Mouse (Mus musculus) lung, adult 2 months (tissue): ENCODE results near the gene Hmmr. TPM values are rescaled to one million over a fixed set of nuclear protein-coding genes. Genes with fewer than 3 reads are reported as not detected.

ENCODE experiments used
- DNase-seq: peaks from one replicate; pipeline ENCODE4 v3.0.0; 2022
- H3K4me1 ChIP-seq: fragments of 200-500 bp; 2 replicates; pipeline ENCODE4 v1.6.1; 2011; ENCODE audit warnings: low read length; ENCODE audit not compliant: control insufficient read depth, insufficient read depth
- H3K4me3 ChIP-seq: fragments of 200-500 bp; replicated peaks from 2 replicates; pipeline ENCODE3; 2011; ENCODE audit warnings: low read depth, mild to moderate bottlenecking, control low read depth, low read length; ENCODE audit errors: extremely low read depth
- CTCF ChIP-seq: fragments of 200-500 bp; IDR thresholded peaks from 2 replicates; pipeline ENCODE4 v1.5.1; 2011; ENCODE audit warnings: mild to moderate bottlenecking, low read length, control low read depth; ENCODE audit not compliant: insufficient read depth
- POLR2A ChIP-seq: fragments of 200-500 bp; IDR thresholded peaks from 2 replicates; pipeline ENCODE4 v1.6.1; 2011; ENCODE audit warnings: low read depth, mild to moderate bottlenecking, control low read depth, low read length, borderline replicate concordance; ENCODE audit errors: extremely low read depth
- WGBS: fragments of 180-500 bp; shearing (Covaris S2); methylation state at CpG from one replicate; pipeline ENCODE4 v1.1.7; 2018; 5-methylcytosine and 5-hydroxymethylcytosine counted together
- polyA plus RNA-seq: library from polyadenylated mRNA; depleted of rRNA; stranded (reverse); fragments of >200 nt; gene quantifications from 2 replicates; pipeline ENCODE4 v1.2.3, GENCODE M21; 2012

Gene Hmmr
- polyA plus RNA-seq, 1 experiment = 0.71 TPM

DNA sequence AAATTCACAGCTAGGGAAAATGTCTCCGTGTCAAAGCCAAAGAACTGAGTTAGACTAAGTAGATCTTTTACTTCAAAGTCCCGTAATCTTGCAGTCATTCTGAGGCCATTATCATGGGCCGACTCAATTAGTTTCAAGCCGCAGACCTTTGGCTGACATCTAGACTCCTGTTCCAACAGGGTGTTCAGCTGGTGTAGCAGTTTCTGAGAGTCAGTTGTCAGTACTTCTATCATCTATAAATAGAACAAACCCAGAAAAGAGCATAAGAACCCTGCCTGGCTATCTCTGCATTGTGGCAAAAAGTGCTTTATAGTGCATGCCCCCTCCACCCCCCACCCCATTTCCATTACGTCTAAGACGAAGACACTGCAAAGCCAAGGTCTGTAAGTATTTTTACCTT, 20.6 kb upstream of the Hmmr start:
- 60% methylated on average over 6 of the region's 6 CpGs for WGBS
- no peak for TF ChIP-seq CTCF
- TF ChIP-seq POLR2A = no peak
- no peaks in the 10 kb centered on the region; the same call in 1 of the 2 replicates for H3K4me1 ChIP-seq
- DNase-seq = no peak
- no peak overlapping the region for H3K4me3 ChIP-seq

- 39% methylated on average over 2 of the region's 2 CpGs for WGBS
- TF ChIP-seq POLR2A (no peak), CTCF (no peak)
- H3K4me1 ChIP-seq = no peaks in the 10 kb centered on the region
- no peak overlapping the region for H3K4me3 ChIP-seq
- no peak for DNase-seq
These were observed 14.5 kb upstream of the Hmmr start for GRCm38 (mm10) chr11:40747716-40748115.

DNA sequence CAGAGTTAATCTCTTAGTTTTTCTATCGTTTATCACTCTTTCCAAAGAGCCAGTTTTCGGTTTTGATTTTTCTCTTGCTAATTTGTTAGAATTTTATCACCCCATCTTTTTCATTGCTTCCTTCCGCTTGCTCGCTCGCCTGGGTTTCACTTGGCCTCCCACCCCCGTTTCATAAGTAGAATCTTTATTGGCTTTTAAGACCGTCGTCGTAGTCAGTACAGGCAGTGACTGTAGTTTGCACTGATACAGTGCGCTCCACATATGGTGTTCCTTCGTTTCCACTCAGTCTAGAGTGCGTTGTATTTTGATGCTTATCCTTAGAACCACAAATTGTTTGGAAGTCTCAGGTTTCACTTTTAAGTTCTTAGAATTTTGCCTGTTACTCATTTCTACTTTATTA, 13.1 kb upstream of the Hmmr start:
- TF ChIP-seq CTCF = no peak
- no peak for TF ChIP-seq POLR2A
- Histone ChIP-seq H3K4me1 (no peaks in the 10 kb centered on the region), H3K4me3 (no peak overlapping the region)
- 87% methylated on average over 12 of the region's 12 CpGs for WGBS
- DNase-seq = no peak

GRCm38 (mm10) chr11:40744348-40744747, 11.1 kb upstream of the Hmmr start:
- H3K4me3 ChIP-seq = no peak overlapping the region
- H3K4me1 ChIP-seq = no peaks in the 10 kb centered on the region
- TF ChIP-seq POLR2A (no peak), CTCF (no peak)
- no peak for DNase-seq
- 81% methylated on average over 3 of the region's 3 CpGs for WGBS

DNA sequence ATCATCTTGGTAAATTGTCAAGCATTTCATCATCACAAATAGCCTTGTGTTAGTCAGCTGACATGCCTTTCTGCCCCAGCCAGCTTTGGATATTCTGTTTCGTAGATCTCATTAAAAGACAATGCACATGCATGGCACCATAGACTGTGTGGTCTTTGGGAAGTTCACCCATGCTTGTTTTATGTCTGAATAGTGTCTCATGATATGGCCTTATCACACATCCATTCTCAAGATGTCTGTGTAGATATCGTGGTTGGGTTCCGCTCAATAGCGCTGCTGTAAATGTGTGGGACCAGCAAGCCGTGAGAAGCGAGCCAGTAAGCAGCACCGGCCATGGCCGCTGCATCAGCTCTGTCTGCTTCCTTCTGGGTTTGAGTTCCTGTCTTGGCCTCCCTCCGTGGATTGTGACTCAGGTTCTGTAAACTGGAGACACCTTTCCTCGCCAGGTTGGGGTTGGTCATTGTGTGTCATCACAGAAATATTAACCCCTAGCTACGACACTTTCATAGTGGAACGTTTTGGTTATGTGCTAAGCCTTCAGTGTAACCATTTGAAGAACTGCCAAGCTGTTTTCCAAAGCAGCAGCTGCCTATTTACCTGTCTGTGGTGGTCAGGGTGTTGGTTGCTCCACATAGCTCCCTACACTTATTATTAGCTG, 8.5 kb upstream of the Hmmr start:
- no peak for DNase-seq
- WGBS = 88% methylated on average over 12 of the region's 12 CpGs
- TF ChIP-seq POLR2A = no peak
- TF ChIP-seq CTCF = no peak
- Histone ChIP-seq H3K4me1 (no peaks in the 10 kb centered on the region), H3K4me3 (no peak overlapping the region)

- peaks cover 7% of the 10 kb centered on the region for H3K4me1 ChIP-seq
- 85% methylated on average over 3 of the region's 3 CpGs for WGBS
- TF ChIP-seq CTCF (no peak), POLR2A (no peak)
- no peak for DNase-seq
- H3K4me3 ChIP-seq = no peak overlapping the region
These were observed 4.1 kb upstream of the Hmmr start for GRCm38 (mm10) chr11:40737369-40737768.

- Histone ChIP-seq H3K4me1 (peaks cover 7% of the 10 kb centered on the region), H3K4me3 (peak overlapping the region; percentile 94)
- 4% methylated on average over 11 of the region's 11 CpGs for WGBS
- TF ChIP-seq POLR2A (no peak), CTCF (no peak)
- no peak for DNase-seq
These were observed 1.1 kb upstream of the Hmmr start for GRCm38 (mm10) chr11:40734251-40734752.

- under 1% methylated on average over 14 of the region's 14 CpGs for WGBS
- no peak for DNase-seq
- Histone ChIP-seq H3K4me3 (no peak overlapping the region), H3K4me1 (peaks cover 7% of the 10 kb centered on the region)
- TF ChIP-seq POLR2A (no peak), CTCF (no peak)
These were observed 254 bp downstream of the Hmmr start for GRCm38 (mm10) chr11:40732997-40733338.

DNA sequence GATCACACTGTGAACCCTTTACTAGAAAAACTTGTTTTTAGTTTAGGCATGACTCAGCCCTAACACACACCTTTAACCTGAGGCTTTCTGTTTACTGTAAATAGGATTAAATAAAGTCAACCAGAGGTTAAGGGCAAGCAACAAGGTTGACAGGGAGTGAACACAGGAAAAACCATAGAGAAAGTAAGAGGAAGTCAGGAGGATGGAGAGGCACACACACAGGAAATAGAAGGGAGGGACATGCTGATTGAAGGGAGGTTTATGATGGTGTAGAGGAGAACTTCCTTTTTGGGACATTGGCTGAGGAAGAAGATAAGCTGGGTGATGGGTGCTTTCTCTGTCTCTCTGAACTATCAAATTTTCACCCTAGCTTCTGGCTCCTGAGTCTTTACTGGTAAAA, 14.9 kb downstream of the Hmmr start:
- no peak for DNase-seq
- TF ChIP-seq POLR2A (no peak), CTCF (no peak)
- H3K4me3 ChIP-seq = no peak overlapping the region
- H3K4me1 ChIP-seq = no peaks in the 10 kb centered on the region

- DNase-seq = no peak
- WGBS = 92% methylated on average over 5 of the region's 5 CpGs
- TF ChIP-seq POLR2A (no peak), CTCF (no peak)
These were observed 17.7 kb downstream of the Hmmr start for GRCm38 (mm10) chr11:40715524-40715923.

More at GRCm38 (mm10) chr11:40715524-40715923, 17.7 kb downstream of the Hmmr start:
- Histone ChIP-seq H3K4me1 (no peaks in the 10 kb centered on the region), H3K4me3 (no peak overlapping the region)
